Mouse (Mus musculus) monocyte, adult 2 months (primary cell): ENCODE measurements around the gene Pcdh15.

Source experiments
- DNase-seq, 2 experiments: peaks; one replicate each; pipeline ENCODE4 v3.0.0; 2022; ENCODE audit warnings: low spot score in 2 of 2, low read depth in 1 of 2

The Pcdh15 gene

DNA sequence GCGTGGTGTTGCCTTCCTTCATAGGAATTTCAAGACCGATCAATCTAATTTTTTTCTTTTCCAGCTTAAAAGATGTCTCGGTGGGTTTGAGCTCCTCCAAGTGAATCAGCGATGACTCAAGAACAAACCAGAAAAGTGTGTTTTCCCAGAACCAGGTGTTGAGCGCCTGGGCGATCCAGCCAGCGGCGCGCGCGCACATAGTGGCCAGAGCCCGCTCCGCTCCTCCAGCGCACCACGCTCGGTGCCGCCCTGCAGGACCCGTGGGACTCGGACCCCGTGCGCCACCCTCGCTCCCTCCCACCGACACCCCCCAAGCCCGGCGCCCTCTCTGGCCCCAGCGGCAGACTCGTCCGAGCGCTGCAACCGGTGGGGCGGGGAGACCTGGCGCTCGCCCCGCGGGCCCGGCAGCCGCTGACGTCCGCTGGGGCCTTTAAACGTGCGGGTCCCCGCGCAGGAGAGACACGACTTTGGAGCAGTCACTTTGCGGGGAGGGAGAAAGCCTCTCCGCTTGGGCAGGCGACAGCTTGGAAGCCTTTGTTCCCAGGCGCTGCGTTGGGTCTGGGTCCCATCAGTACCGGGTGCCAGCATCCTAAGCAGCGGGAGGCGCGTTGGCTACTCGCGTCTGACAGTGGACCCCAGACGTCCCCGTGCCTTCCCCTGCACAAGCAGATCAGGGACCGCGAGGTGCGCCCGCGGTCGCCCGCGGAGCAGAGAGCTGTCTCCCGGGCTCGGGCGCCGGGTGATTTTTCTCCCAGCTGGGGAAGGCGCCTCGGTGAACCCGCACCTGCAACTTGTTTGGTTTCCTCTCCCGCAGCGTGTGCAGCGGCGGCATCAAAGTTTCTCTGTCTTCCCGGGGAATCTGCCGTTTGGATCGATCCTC, at the start of gene Pcdh15:
Gene Pcdh15, plus strand, starts transcription at position 377 of the 880 bp plus-strand sequence.
- DNase-seq: no peak

GRCm38 (mm10) chr10:73052074-73052473, 47.1 kb upstream of the Pcdh15 start:
- no peak for DNase-seq

DNA sequence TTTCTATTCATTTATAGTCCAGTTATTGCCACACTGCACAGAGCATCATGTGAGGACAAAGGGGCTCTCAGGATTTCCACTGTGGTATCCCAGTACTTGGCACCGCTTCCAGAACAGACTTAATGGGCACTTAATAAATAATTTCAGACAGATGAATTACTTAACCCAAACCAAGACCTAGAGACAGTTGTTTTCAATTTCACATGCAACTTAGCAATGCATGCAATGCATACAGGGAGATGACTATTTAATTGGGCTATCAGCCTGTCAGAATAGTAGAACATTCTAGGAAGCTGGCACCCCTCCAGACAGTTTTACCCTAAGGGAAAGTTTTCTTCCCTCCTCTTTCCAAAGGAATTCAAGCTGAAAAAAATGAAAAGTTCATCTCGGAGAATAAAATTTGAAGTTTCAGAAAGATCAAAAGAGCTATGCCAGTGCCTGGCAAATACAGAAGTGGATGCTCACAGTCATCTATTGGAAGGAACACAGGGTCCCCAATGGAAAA, 39.4 kb upstream of the Pcdh15 start:
- no peak for DNase-seq

DNA sequence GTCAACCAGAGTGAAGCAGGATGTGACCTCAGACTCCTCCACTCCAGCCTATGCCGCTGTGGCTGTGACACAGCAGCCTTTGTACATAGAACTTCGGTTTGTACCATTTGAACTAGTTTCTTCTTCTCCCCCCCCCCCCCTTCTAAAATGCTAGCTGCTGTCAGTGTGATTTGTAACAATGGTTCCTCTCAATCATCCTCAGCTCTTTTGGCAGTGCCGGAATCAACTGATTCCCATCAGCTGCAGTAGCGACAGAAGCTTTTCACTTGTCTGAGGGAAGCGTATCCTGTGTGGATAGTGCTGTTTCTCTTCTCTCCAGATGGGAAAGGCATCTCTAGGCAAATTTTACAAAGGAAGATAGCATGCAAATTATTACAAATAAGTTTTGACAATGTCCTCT, 12.4 kb upstream of the Pcdh15 start:
- DNase-seq: no peak

- no peak for DNase-seq
Observed at GRCm38 (mm10) chr10:73096531-73097135, 2.5 kb upstream of the Pcdh15 start.

DNA sequence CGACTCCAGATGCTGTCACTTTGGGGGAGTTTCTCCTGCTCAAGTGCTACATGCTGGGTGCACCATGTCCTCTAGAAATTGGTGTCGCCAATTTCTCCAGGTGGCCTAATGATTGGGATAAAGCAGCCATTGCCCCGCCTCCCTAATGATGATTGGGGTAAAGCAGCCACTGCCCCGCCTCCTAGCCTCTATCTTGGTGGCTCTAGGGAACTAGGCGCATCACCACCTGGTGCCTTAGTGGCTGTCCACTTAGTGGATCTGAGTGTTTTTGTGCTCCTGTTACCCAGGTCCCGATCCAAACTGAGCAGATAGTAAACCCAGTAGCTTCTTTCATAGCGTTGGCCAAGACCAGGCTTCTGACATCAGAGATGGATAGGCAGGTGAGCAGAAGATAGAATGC, 2.0 kb upstream of the Pcdh15 start:
- no peak for DNase-seq

- no peak for DNase-seq
Observed at GRCm38 (mm10) chr10:73097979-73098378, 1.2 kb upstream of the Pcdh15 start.

DNA sequence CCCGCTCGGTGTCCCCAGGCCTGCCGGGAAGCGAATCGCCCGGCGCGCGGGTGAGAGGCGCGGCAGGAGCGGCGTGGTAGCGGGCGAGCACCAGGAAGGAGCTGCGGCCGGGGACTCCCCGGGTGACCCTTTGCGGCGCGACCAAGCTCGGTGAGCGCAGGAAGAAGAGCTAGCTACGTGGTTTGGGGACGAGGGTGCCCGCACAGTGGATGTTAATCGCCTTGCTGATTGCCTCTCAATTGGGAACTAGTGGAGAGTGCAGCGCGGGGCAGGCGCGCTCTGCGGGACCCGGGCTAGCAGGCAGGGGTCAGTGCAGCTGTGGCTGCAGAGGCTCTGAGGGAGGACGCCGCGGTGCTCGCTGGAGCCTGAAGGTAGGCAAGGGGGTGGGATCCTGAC, 702 bp downstream of the Pcdh15 start:
- no peak for DNase-seq

- no peak for DNase-seq
Observed at GRCm38 (mm10) chr10:73103383-73103994, 4.3 kb downstream of the Pcdh15 start.

DNA sequence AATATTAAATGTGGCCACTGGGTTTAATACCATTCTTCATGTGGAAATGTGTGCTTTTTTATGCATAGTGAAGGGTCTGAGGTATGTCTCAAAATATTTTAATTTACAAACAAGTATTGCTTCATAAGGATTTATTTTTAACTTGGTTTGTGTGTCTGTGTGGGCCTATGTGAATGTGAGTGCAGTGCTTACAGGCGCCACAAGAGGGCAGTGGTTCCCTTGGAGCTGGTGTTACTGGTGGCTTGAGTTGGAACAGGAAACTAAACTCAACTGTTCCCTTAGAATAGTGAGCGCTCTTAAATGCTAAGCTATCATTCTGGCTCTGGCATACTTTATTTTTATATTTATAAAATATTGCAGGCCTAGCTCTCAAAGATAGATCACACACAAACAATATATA, 6.8 kb downstream of the Pcdh15 start:
- no peak for DNase-seq

DNA sequence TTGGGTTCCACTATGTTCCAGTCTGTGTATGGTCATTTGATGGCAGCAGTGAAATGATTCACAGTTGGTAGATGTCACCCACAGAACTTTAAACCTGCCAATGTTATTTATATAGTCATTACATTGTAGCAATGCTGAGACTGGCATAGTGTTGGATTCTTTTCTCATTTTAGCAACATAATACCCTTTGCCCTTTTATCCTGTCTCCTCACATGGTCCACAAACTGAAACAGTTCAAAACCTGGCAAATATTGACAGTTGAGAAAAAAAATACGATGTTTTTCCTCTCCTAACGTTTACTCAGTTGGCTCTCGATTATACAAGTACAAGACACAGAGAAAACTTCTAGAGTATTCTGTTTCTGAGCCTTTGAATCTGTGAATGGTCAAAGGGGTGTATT, 38.8 kb downstream of the Pcdh15 start:
- DNase-seq: no peak

DNA sequence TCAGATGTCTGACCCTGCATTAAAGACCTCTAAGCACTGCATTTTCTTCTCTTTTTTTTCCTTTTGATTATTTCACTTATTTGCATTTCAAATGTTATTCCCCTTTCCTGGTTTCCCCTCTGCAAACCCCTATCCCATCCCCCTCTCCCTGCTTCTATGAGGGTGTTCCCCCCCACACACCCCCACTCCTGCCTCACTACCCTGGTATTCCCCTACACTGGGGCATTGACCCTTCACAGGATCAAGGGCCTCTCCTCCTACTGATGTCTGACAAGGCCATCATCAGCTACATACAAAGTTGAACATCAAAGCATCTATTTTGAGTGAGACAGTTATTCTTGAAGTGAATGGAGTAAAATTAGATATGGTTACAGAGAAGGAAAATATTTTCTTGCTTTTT, 48.4 kb downstream of the Pcdh15 start:
- DNase-seq: no peak

DNA sequence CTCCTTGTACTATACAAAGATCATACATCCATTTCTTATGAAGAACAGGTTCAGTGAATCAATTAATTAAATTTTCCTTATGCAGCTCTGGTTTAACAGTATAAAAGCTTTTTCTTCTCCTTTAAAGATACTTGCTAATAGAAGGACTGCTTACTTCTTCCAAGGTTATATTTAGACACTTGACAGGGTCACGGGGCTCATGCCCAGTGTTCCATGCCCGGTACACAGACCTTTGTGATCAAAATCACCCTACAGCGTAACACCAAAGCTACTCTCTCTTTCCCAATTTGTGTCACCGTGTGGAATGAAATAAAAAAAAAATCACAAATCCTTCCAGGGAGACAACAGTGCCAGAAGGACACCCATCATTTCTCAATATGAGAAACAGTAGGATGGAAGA, 48.8 kb downstream of the Pcdh15 start:
- no peak for DNase-seq

- DNase-seq: no peak
Observed at GRCm38 (mm10) chr10:73154544-73154943, 55.4 kb downstream of the Pcdh15 start.

GRCm38 (mm10) chr10:73161757-73162156, 62.6 kb downstream of the Pcdh15 start:
- no peak for DNase-seq

GRCm38 (mm10) chr10:73216001-73216400, 116.9 kb downstream of the Pcdh15 start:
- DNase-seq: no peak

- no peak for DNase-seq
Observed at GRCm38 (mm10) chr10:73242294-73242693, 143.2 kb downstream of the Pcdh15 start.

DNA sequence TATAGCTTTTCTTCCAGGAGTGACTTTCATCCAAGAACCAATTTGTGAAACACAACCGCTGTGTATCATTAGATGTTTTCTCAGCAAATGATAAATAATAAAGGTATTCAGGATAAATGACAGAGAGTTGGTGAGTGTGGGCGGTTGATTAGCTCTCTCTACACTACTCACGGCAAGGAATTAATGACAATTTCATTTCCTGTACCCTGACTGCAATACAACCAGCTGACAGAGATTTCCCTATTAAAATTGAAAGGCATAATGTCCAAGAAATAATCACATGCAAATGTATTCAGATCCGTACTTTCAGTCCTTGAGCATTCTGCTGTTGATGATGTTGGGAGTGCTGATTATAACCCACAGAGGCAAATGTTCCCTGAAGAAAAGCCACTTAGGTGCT, 181.3 kb downstream of the Pcdh15 start:
- DNase-seq: no peak

- DNase-seq: no peak
Observed at GRCm38 (mm10) chr10:73296456-73296855, 197.3 kb downstream of the Pcdh15 start.

GRCm38 (mm10) chr10:73301951-73302350, 202.8 kb downstream of the Pcdh15 start:
- no peak for DNase-seq

GRCm38 (mm10) chr10:73306677-73307076, 207.5 kb downstream of the Pcdh15 start:
- no peak for DNase-seq

GRCm38 (mm10) chr10:73326861-73327260, 227.7 kb downstream of the Pcdh15 start:
- no peak for DNase-seq
